Mouse (Mus musculus) mesoderm, embryonic 11.5 days (tissue): Measurements from ENCODE around the gene Myocos.

Experiments
- DNase-seq: peaks from one replicate; pipeline ENCODE4 v3.0.0-alpha.2; 2012; ENCODE audit warnings: low read depth, low spot score

Gene Myocos

DNA sequence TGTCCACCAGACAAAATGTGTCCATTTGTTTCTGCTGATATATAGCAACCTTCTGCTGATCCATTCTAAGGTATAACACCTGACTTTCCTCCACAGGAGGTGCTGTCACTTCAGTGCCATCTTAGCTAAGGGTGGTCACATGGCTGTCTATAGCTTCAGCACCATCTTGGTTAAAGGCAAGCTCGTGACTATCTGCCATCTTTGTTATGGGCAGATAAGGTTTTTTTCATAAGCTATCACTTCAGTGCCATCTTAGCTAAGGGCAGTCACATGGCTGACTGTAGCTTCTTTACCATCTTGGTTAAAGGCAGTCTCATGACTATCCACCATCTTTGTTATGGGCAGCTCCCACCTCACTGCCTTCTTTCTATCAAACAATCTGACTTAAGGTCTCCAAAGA is 42.5 kb downstream of the Myocos start:
- no peak for DNase-seq

DNA sequence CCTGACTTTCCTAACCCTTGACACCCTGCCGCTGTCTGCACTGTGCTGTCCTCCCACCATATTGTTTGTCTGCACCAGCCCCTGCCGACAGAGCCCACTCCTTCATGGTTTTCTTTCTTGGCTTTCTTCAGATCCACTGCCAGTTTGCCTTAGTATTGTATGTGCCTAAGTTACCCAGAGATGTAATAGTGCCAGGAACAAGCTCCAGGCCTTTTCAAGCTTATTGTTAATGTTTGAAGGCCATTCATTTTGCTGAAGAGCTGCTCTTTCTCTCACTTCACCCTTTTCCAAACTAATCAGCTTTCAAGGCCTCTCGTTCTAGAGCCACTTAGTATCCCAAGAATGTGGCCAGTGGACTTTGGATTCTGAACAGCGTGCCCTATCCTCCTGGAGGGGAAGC is 46.8 kb downstream of the Myocos start:
- no peak for DNase-seq

DNA sequence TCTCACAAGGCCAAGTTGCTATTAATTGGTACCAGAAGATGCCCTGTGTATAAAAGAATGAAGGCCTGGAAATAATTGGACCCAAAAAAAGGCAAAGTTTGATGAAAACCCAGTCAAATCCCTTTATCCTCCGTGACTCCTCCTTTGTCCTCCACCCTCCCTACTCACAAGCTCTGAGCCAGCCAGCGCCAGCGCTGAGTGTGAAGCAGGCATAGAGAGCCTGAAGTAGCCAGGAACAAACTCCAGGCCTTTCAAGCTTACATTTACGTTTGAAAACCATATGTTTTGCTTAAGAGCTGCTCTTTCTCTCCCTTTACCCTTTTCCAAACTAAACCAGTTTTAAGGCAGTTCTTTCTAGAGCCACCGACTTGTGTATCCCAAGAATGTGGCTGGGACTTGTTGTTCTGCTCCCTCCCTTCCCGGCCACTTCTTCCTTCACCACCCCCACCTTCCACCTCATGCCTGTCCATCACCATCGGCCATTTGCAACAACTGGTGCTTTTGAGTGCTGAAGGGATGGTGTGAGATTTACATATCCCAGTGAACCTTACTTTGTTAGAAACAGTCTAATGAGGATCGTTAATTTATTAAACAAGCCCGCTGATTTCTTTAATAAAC is 48.3 kb downstream of the Myocos start:
- no peak for DNase-seq

DNA sequence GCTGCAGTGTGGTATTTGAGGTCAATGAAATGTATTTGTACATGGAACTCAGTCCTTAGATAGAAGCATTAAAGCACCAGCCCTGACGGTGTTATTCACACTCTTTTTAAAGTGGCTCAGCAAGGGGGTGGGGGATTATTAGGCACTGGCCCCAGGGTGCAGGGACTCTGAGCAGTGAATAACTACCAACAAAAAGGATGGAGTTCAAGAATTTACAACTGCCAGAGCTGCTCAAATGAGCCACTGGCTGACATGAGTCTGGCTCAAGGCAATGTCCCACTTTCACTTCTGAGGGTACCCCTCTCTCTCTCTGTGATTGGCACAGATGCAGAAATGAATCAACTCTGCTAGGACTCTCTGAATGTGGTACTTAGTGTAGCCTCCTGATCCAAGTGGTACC is 49.9 kb downstream of the Myocos start:
- no peak for DNase-seq

DNA sequence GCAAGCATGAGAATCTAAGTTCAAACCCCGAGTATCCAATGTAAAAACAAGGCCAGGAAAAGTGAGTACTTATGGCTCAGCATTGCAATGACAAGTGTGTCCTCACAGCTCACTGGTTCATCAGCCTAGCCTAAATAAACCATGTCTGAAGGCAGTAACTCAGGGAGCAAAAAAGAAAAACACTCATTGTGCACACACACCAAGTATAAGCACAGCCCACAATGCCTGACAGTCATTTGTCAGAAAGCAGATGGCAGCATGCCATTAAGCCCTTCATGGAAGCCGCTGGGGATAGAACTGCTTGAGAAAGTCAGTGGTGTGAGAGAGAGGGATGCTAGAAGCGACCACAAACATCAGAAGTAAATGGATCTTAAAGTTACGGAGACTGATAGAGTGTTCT is 56.7 kb downstream of the Myocos start:
- DNase-seq: peak; percentile 56

DNA sequence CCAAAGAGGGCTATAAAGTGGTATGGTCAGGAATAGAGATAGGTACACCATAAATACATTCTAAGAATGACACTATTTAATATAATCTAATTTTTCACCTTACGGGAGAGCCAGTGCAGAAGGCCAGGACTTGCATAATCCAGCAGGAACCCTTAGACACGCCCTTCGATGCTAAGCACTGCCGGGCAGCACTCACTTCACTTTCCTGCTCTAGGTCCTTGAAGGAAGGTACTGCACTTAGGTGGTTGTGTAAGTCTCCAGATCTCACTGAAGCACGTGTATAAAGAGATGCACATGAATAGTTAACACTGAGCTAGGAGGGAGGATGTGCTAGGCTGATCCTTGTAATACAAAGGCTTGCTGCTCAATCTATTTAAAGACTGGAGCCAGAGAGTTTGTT is 58.4 kb downstream of the Myocos start:
- DNase-seq: no peak

DNA sequence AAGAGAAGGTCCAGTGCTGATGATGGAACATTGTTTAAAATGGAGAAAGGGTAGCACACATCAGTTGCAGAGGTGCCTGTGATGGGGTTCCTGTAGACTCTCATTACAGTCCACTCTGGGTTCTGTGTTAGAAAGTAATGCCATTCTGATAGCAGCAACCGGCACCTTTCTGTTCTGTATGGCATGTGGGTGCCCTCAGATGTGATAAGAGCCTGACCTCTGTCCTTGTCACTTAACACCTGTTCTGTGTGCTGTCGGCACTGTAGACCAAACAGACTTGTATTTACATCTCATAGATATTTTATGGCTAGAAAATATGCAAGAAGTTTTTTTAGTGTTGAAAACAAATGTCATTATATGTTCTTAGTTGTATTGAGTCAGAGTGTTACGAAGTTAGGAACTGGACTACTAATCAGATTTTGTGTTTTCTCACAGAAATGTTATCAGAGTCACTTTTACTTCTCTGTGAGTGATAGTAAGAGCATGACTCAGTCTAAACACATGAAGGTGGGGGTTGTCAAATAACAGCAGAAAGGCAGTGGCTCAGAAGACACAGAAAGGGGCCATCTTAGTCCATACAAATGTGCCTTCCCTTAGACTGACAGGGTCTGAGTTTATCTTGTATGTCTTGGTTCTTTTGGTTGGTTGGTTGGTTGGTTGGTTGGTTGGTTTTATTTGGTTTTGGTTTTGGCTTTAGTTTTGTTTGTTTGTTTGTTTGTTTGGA is 60.5 kb downstream of the Myocos start:
- DNase-seq: no peak
